In the genomic region with DNA sequence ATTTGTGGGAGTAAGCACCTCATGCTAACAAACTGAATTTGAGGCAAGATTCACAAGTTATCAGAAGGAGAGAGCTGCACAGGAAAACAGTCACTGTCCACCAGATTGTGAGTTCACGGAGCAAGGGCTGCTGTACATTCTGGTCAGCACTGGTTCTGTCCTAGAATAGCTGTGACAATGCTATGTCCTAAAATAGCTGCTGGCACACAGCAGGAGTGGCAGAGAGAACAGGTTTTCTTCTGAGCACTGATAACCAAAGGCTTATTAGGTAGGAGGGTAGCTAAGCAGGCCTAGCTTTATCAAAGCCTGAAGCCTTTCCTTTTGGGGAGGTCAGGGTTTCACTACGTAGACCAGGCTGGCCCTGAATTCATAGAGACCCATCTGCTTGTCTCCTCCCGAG, we compare ENCODE assay signal across 14 mouse cellular contexts. TPM values are rescaled to one million over a fixed set of nuclear protein-coding genes. Genes with fewer than 3 reads are reported as not detected.
DNase-seq lines count a peak whose midpoint lies in the region; ATAC-seq lines count a peak whose summit lies in the region.
"Had no signal": no experiment of that assay in that cellular context is flagged by ENCODE, and none has a peak within 500 bp of the region (broad histone marks: within the 10 kb centered on the region; RNA-seq: fewer than 3 reads in every experiment).

No protein-coding gene starts in this region.

- 55% methylated on average over 3 of the region's 3 CpGs for WGBS in heart, embryonic 16.5 days

- peak overlapping the region; percentile 96 for H3K27ac ChIP-seq in heart, embryonic 16.5 days (ENCODE audit: low read length)
- H3K27ac ChIP-seq: embryonic facial prominence, embryonic 12.5 days; hindbrain, embryonic 12.5 days; macrophage had no signal

- DNase-seq in cerebellum, adult 11-12 months = peak; percentile 46
- DNase-seq in cerebellum, postnatal 10 days = no peak
- peak; percentile 47 for DNase-seq in brain, adult 2 months (ENCODE audit: low read depth, low spot score)
- peak; percentile 49 for DNase-seq in heart, adult 8-10 months (ENCODE audit: low spot score)
- DNase-seq in lung, postnatal 4 days = no peak
- no peak for DNase-seq in thymus, adult 18-20 months
- DNase-seq: left cerebral cortex, postnatal 4 days; midbrain, embryonic 14.5 days had no signal

- H3K36me3 ChIP-seq in heart, embryonic 16.5 days (ENCODE audit: control insufficient read depth, insufficient read depth) = peaks cover 47% of the 10 kb centered on the region

- no peaks in the 10 kb centered on the region for H3K27me3 ChIP-seq in heart, embryonic 16.5 days (ENCODE audit: control insufficient read depth, insufficient read depth, low read length)
- H3K27me3 ChIP-seq: embryonic facial prominence, embryonic 12.5 days; hindbrain, embryonic 12.5 days had no signal

- H3K9ac ChIP-seq in heart, embryonic 16.5 days (ENCODE audit: low read length) = no peak overlapping the region; the same call in 1 of the 2 replicates
- H3K9ac ChIP-seq: embryonic facial prominence, embryonic 12.5 days; hindbrain, embryonic 12.5 days had no signal

- H3K9me3 ChIP-seq in heart, embryonic 16.5 days (replicated peaks; ENCODE audit: control insufficient read depth, low read length) = peaks cover 3% of the 10 kb centered on the region
- H3K9me3 ChIP-seq: embryonic facial prominence, embryonic 12.5 days; hindbrain, embryonic 12.5 days had no signal

- H3K4me3 ChIP-seq in heart, embryonic 16.5 days (ENCODE audit: low read length) = no peak overlapping the region
- H3K4me3 ChIP-seq: embryonic facial prominence, embryonic 12.5 days; hindbrain, embryonic 12.5 days had no signal

- ATAC-seq in heart, embryonic 16.5 days (replicated peaks; ENCODE audit: extremely low read depth, insufficient read depth, low FRiP score) = peak; percentile 66
- ATAC-seq in erythroblast, adult 5-6 weeks (replicated peaks; ENCODE audit: low FRiP score, poor library complexity, severe bottlenecking) = no peak
- ATAC-seq: forebrain, embryonic 16.5 days had no signal

- peaks cover 38% of the 10 kb centered on the region for H3K4me1 ChIP-seq in heart, embryonic 16.5 days (ENCODE audit: control insufficient read depth, insufficient read depth, low read length)

- H3K4me2 ChIP-seq in heart, embryonic 16.5 days (ENCODE audit: low read depth, low read length) = peak overlapping the region; percentile 41
- H3K4me2 ChIP-seq: embryonic facial prominence, embryonic 12.5 days; hindbrain, embryonic 12.5 days had no signal

RNA-seq across cellular contexts. Expression of a gene that starts 2.6 kb away (rescaled TPM):
- 100 to 1,000 TPM; 184 to 202 (median 188) TPM for total RNA-seq in heart, adult 8-10 months (2022)
- polyA plus RNA-seq in heart, embryonic 16.5 days (2015; fragmentation: Nextera tagmentation; extraction: Ambion mirVana) = 120 and 129 TPM in 2 replicates
- total RNA-seq in erythroblast, adult 5-6 weeks (2015; ENCODE audit: low replicate concordance) = 29.7 and 35.0 TPM in 2 replicates
- 18.0 and 40.7 TPM in 2 replicates for total RNA-seq in erythroblast, adult 5-6 weeks (2017; ENCODE audit: low replicate concordance)

RNA-seq across cellular contexts. Expression of a gene that starts 2.7 kb away (rescaled TPM):
- 10 to 100 TPM; 47.3 to 56.0 (median 50.9) TPM for total RNA-seq in heart, adult 8-10 months (2022)
- polyA plus RNA-seq in heart, embryonic 16.5 days (2015; fragmentation: Nextera tagmentation; extraction: Ambion mirVana) = 51.4 and 52.2 TPM in 2 replicates
- 5.6 and 7.1 TPM in 2 replicates for total RNA-seq in erythroblast, adult 5-6 weeks (2015; ENCODE audit: low replicate concordance)
- total RNA-seq in erythroblast, adult 5-6 weeks (2017; ENCODE audit: low replicate concordance) = 9.2 and 9.8 TPM in 2 replicates

RNA-seq across cellular contexts. Expression of a gene that starts 37.3 kb away (rescaled TPM):
- total RNA-seq in heart, adult 8-10 months (2022) = 10 to 100 TPM; 18.5 to 22.5 (median 19.7) TPM
- 6.9 and 7.3 TPM in 2 replicates for polyA plus RNA-seq in heart, embryonic 16.5 days (2015; fragmentation: Nextera tagmentation; extraction: Ambion mirVana)
- total RNA-seq in erythroblast, adult 5-6 weeks (2015; ENCODE audit: low replicate concordance) = 3.3 and 4.4 TPM in 2 replicates
- total RNA-seq in erythroblast, adult 5-6 weeks (2017; ENCODE audit: low replicate concordance) = 3.9 and 7.7 TPM in 2 replicates

RNA-seq across cellular contexts. Expression of a gene that starts 37.5 kb away (rescaled TPM):
- total RNA-seq in heart, adult 8-10 months (2022) = 10 to 100 TPM; 11.0 to 13.7 (median 12.3) TPM
- polyA plus RNA-seq in heart, embryonic 16.5 days (2015; fragmentation: Nextera tagmentation; extraction: Ambion mirVana) = 8.3 and 8.5 TPM in 2 replicates
- 2.9 and 10.2 TPM in 2 replicates for total RNA-seq in erythroblast, adult 5-6 weeks (2015; ENCODE audit: low replicate concordance)
- total RNA-seq in erythroblast, adult 5-6 weeks (2017; ENCODE audit: low replicate concordance) = 8.5 TPM in 2 replicates

Comparison
In these comparisons a context has a peak if more than half of its experiments do, and no peak if none do; other contexts are left out.
1. DNase-seq: peak in cerebellum, adult 11-12 months (single experiment), brain, adult 2 months (single experiment) and heart, adult 8-10 months (single experiment); none in cerebellum, postnatal 10 days (0 of 2), lung, postnatal 4 days (0 of 2) and thymus, adult 18-20 months (0 of 2).
2. RNA of a gene that starts 2.6 kb away (total RNA-seq): 184 to 202 TPM in heart, adult 8-10 months; 18.0 to 40.7 TPM in erythroblast, adult 5-6 weeks; every median in the first group is over 4 times any median in the second.
3. RNA of a gene that starts 2.7 kb away (total RNA-seq): 47.3 to 56.0 TPM in heart, adult 8-10 months; 5.6 to 9.8 TPM in erythroblast, adult 5-6 weeks; every median in the first group is over 4 times any median in the second.